Mouse (Mus musculus) MN1 (cell line): Measurements from ENCODE around the gene Tcf12.

Source experiments
- DNase-seq: peaks from one replicate; pipeline ENCODE4 v3.0.0-alpha.2; 2016; ENCODE audit warnings: low spot score

The Tcf12 gene

GRCm38 (mm10) chr9:71836366-71836765 lies 275.3 kb downstream of the Tcf12 start:
- DNase-seq, result no peak

GRCm38 (mm10) chr9:71835203-71835815 lies 276.4 kb downstream of the Tcf12 start:
- no peak for DNase-seq

GRCm38 (mm10) chr9:71834707-71835106 lies 277.0 kb downstream of the Tcf12 start:
- DNase-seq, result no peak

- DNase-seq, result peak; percentile 35
These were observed 279.6 kb downstream of the Tcf12 start for GRCm38 (mm10) chr9:71831756-71832699.

GRCm38 (mm10) chr9:71830994-71831393 lies 280.7 kb downstream of the Tcf12 start:
- DNase-seq, result no peak

- no peak for DNase-seq
These were observed 281.3 kb downstream of the Tcf12 start for GRCm38 (mm10) chr9:71830365-71830764.

GRCm38 (mm10) chr9:71829753-71830152 lies 281.9 kb downstream of the Tcf12 start:
- no peak for DNase-seq

GRCm38 (mm10) chr9:71829137-71829536 lies 282.5 kb downstream of the Tcf12 start:
- DNase-seq, result no peak

GRCm38 (mm10) chr9:71827371-71827770 lies 284.3 kb downstream of the Tcf12 start:
- DNase-seq, result no peak

- DNase-seq, result peak; percentile 50
These were observed 285.6 kb downstream of the Tcf12 start for GRCm38 (mm10) chr9:71826040-71826525.

GRCm38 (mm10) chr9:71822003-71822402 lies 289.7 kb downstream of the Tcf12 start:
- DNase-seq, result no peak

- no peak for DNase-seq
These were observed 293.2 kb downstream of the Tcf12 start for GRCm38 (mm10) chr9:71818453-71818852.

GRCm38 (mm10) chr9:71816121-71816520 lies 295.6 kb downstream of the Tcf12 start:
- DNase-seq, result no peak

GRCm38 (mm10) chr9:71813565-71813964 lies 298.1 kb downstream of the Tcf12 start:
- DNase-seq, result no peak

GRCm38 (mm10) chr9:71812914-71813313 lies 298.8 kb downstream of the Tcf12 start:
- DNase-seq, result no peak

GRCm38 (mm10) chr9:71812402-71812801 lies 299.3 kb downstream of the Tcf12 start:
- DNase-seq, result no peak

- DNase-seq, result no peak
These were observed 300.3 kb downstream of the Tcf12 start for GRCm38 (mm10) chr9:71811404-71811803.

- no peak for DNase-seq
These were observed 300.9 kb downstream of the Tcf12 start for GRCm38 (mm10) chr9:71810723-71811122.

- peak; percentile 13 for DNase-seq
These were observed 302.9 kb downstream of the Tcf12 start for GRCm38 (mm10) chr9:71808640-71809254.

- no peak for DNase-seq
These were observed 303.9 kb downstream of the Tcf12 start for GRCm38 (mm10) chr9:71807801-71808200.

- DNase-seq, result peak; percentile 61
These were observed 305.3 kb downstream of the Tcf12 start for GRCm38 (mm10) chr9:71806422-71806805.

- DNase-seq, result no peak
These were observed 305.8 kb downstream of the Tcf12 start for GRCm38 (mm10) chr9:71805646-71806421.
